Comparison of ENCODE assay signal across 21 mouse cellular contexts in genomic region chr1:88218591-88218990, GRCm38 (mm10). TPM values are rescaled to one million over a fixed set of nuclear protein-coding genes. Genes with fewer than 3 reads are reported as not detected.
DNase-seq lines count a peak whose midpoint lies in the region; ATAC-seq lines count a peak whose summit lies in the region.
"Had no signal": no experiment of that assay in that cellular context is flagged by ENCODE, and none has a peak within 500 bp of the region (broad histone marks: within the 10 kb centered on the region; RNA-seq: fewer than 3 reads in every experiment).

No protein-coding gene starts in this region.

- H3K9me3 ChIP-seq in forebrain, embryonic 11.5 days (ENCODE audit: control insufficient read depth, low read length): peaks cover 40% of the 10 kb centered on the region
- H3K9me3 ChIP-seq in forebrain, embryonic 14.5 days (replicated peaks; ENCODE audit: control insufficient read depth, low read length): peaks cover 29% of the 10 kb centered on the region
- peaks cover 40% of the 10 kb centered on the region for H3K9me3 ChIP-seq in midbrain, embryonic 11.5 days (ENCODE audit: control insufficient read depth, low read length)
- H3K9me3 ChIP-seq in midbrain, embryonic 15.5 days: peaks cover 42% of the 10 kb centered on the region
- H3K9me3 ChIP-seq in embryonic facial prominence, embryonic 10.5 days: peaks cover 26% of the 10 kb centered on the region

- H3K4me3 ChIP-seq in forebrain, embryonic 11.5 days (ENCODE audit: low read depth, low read length): no peak overlapping the region
- H3K4me3 ChIP-seq in forebrain, embryonic 14.5 days (ENCODE audit: low read depth, low read length): no peak overlapping the region
- H3K4me3 ChIP-seq in midbrain, embryonic 11.5 days (ENCODE audit: low read depth, low read length): no peak overlapping the region
- no peak overlapping the region for H3K4me3 ChIP-seq in midbrain, embryonic 15.5 days
- H3K4me3 ChIP-seq in embryonic facial prominence, embryonic 10.5 days: no peak overlapping the region
- H3K4me3 ChIP-seq: embryonic facial prominence, embryonic 15.5 days; layer of hippocampus, adult 2 months; left cerebral cortex, adult 2 months; limb, embryonic 13.5 days; midbrain, embryonic 13.5 days; neural tube, embryonic 13.5 days; stomach, embryonic 15.5 days had no signal

- H3K4me2 ChIP-seq in forebrain, embryonic 11.5 days (ENCODE audit: low read depth, low read length, severe bottlenecking): no peak overlapping the region
- H3K4me2 ChIP-seq in forebrain, embryonic 14.5 days (ENCODE audit: low read length): no peak overlapping the region
- H3K4me2 ChIP-seq in midbrain, embryonic 11.5 days: no peak overlapping the region
- no peak overlapping the region for H3K4me2 ChIP-seq in midbrain, embryonic 15.5 days
- H3K4me2 ChIP-seq: embryonic facial prominence, embryonic 15.5 days; limb, embryonic 13.5 days; midbrain, embryonic 13.5 days; neural tube, embryonic 13.5 days; stomach, embryonic 15.5 days had no signal

- no peak overlapping the region for H3K27ac ChIP-seq in forebrain, embryonic 11.5 days (ENCODE audit: low read depth, low read length)
- H3K27ac ChIP-seq in forebrain, embryonic 14.5 days (ENCODE audit: low read depth, low read length): no peak overlapping the region
- H3K27ac ChIP-seq in midbrain, embryonic 11.5 days (ENCODE audit: low read depth, low read length): no peak overlapping the region
- H3K27ac ChIP-seq in midbrain, embryonic 15.5 days: no peak overlapping the region
- H3K27ac ChIP-seq in embryonic facial prominence, embryonic 10.5 days (replicated peaks): no peak overlapping the region
- H3K27ac ChIP-seq: embryonic facial prominence, embryonic 15.5 days; layer of hippocampus, adult 2 months; left cerebral cortex, adult 2 months; limb, embryonic 13.5 days; midbrain, embryonic 13.5 days; neural tube, embryonic 13.5 days; stomach, embryonic 15.5 days had no signal

- H3K4me1 ChIP-seq in forebrain, embryonic 11.5 days (replicated peaks; ENCODE audit: control insufficient read depth, insufficient read depth, low read length): no peaks in the 10 kb centered on the region
- H3K4me1 ChIP-seq in forebrain, embryonic 14.5 days (ENCODE audit: control insufficient read depth, insufficient read depth, low read length): no peaks in the 10 kb centered on the region
- H3K4me1 ChIP-seq in midbrain, embryonic 11.5 days (ENCODE audit: control insufficient read depth, insufficient read depth, low read length): no peaks in the 10 kb centered on the region
- no peaks in the 10 kb centered on the region for H3K4me1 ChIP-seq in midbrain, embryonic 15.5 days
- H3K4me1 ChIP-seq in embryonic facial prominence, embryonic 10.5 days: no peaks in the 10 kb centered on the region
- H3K4me1 ChIP-seq: embryonic facial prominence, embryonic 15.5 days; limb, embryonic 13.5 days; midbrain, embryonic 13.5 days; neural tube, embryonic 13.5 days; stomach, embryonic 15.5 days had no signal

- no peaks in the 10 kb centered on the region for H3K36me3 ChIP-seq in forebrain, embryonic 11.5 days (ENCODE audit: control insufficient read depth, insufficient read depth, low read length)
- no peaks in the 10 kb centered on the region for H3K36me3 ChIP-seq in forebrain, embryonic 14.5 days (ENCODE audit: control insufficient read depth, insufficient read depth, low read length)
- no peaks in the 10 kb centered on the region for H3K36me3 ChIP-seq in midbrain, embryonic 11.5 days (ENCODE audit: control insufficient read depth, insufficient read depth, low read length)
- H3K36me3 ChIP-seq in midbrain, embryonic 15.5 days (replicated peaks): no peaks in the 10 kb centered on the region
- H3K36me3 ChIP-seq in embryonic facial prominence, embryonic 10.5 days (replicated peaks): no peaks in the 10 kb centered on the region
- H3K36me3 ChIP-seq: embryonic facial prominence, embryonic 15.5 days; limb, embryonic 13.5 days; midbrain, embryonic 13.5 days; neural tube, embryonic 13.5 days; stomach, embryonic 15.5 days had no signal

- H3K9ac ChIP-seq in forebrain, embryonic 11.5 days (ENCODE audit: low read length): no peak overlapping the region
- H3K9ac ChIP-seq in forebrain, embryonic 14.5 days (ENCODE audit: low read length): no peak overlapping the region
- no peak overlapping the region for H3K9ac ChIP-seq in midbrain, embryonic 11.5 days (ENCODE audit: low read length)
- no peak overlapping the region for H3K9ac ChIP-seq in midbrain, embryonic 15.5 days
- H3K9ac ChIP-seq: embryonic facial prominence, embryonic 15.5 days; limb, embryonic 13.5 days; midbrain, embryonic 13.5 days; neural tube, embryonic 13.5 days; stomach, embryonic 15.5 days had no signal

- peak; percentile 57 for DNase-seq in forebrain, embryonic 11.5 days (ENCODE audit: low spot score)
- DNase-seq in forebrain, embryonic 14.5 days (ENCODE audit: low spot score): no peak
- peak; percentile 81 for DNase-seq in midbrain, embryonic 11.5 days (ENCODE audit: low spot score, missing footprints)
- DNase-seq in embryonic facial prominence, embryonic 10.5 days (ENCODE audit: low spot score): peak; percentile 11
- no peak for DNase-seq in ovary, adult 18-20 months (ENCODE audit: low spot score)
- DNase-seq in lung, adult 18-20 months: no peak
- DNase-seq: cerebellum, adult 11 months; cerebellum, postnatal 36 days; heart, postnatal 36 days; lung, adult 2 months had no signal

- H3K27me3 ChIP-seq in forebrain, embryonic 11.5 days (ENCODE audit: control insufficient read depth, insufficient read depth, low read length): no peaks in the 10 kb centered on the region
- no peaks in the 10 kb centered on the region for H3K27me3 ChIP-seq in forebrain, embryonic 14.5 days (replicated peaks; ENCODE audit: control insufficient read depth, insufficient read depth, low read length)
- no peaks in the 10 kb centered on the region for H3K27me3 ChIP-seq in midbrain, embryonic 11.5 days (ENCODE audit: control insufficient read depth, insufficient read depth, low read length)
- no peaks in the 10 kb centered on the region for H3K27me3 ChIP-seq in midbrain, embryonic 15.5 days (replicated peaks)
- H3K27me3 ChIP-seq in embryonic facial prominence, embryonic 10.5 days (replicated peaks; ENCODE audit: low read depth, poor library complexity, severe bottlenecking): no peaks in the 10 kb centered on the region
- H3K27me3 ChIP-seq: embryonic facial prominence, embryonic 15.5 days; limb, embryonic 13.5 days; midbrain, embryonic 13.5 days; neural tube, embryonic 13.5 days; stomach, embryonic 15.5 days had no signal

- no peak for ATAC-seq in forebrain, embryonic 11.5 days (replicated peaks; ENCODE audit: low FRiP score)
- ATAC-seq in forebrain, embryonic 14.5 days: no peak
- ATAC-seq in midbrain, embryonic 11.5 days (ENCODE audit: low FRiP score): no peak
- ATAC-seq in midbrain, embryonic 15.5 days (replicated peaks): no peak
- ATAC-seq: forebrain, embryonic 16.5 days; inflammation-experienced regulatory T-cells, adult 6 months; midbrain, embryonic 13.5 days had no signal

- 55% methylated on average over 4 of the region's 4 CpGs for WGBS in forebrain, embryonic 11.5 days
- 52% methylated on average over 4 of the region's 4 CpGs for WGBS in forebrain, embryonic 14.5 days
- WGBS in midbrain, embryonic 11.5 days: 49% methylated on average over 4 of the region's 4 CpGs
- WGBS in midbrain, embryonic 15.5 days: 55% methylated on average over 4 of the region's 4 CpGs
- WGBS in embryonic facial prominence, embryonic 10.5 days: 51% methylated on average over 4 of the region's 4 CpGs

RNA-seq across cellular contexts. Expression of gene Ugt1a1, which starts 6.8 kb away (rescaled TPM):
- not detected in 2 replicates for polyA plus RNA-seq in forebrain, embryonic 11.5 days (2014; fragmentation: Nextera tagmentation; extraction: Ambion mirVana)
- not detected in 2 replicates for polyA plus RNA-seq in forebrain, embryonic 14.5 days (2014; fragmentation: Nextera tagmentation; extraction: Ambion mirVana)
- polyA plus RNA-seq in midbrain, embryonic 11.5 days (2014; fragmentation: Nextera tagmentation; extraction: Ambion mirVana): not detected in 2 replicates
- polyA plus RNA-seq in midbrain, embryonic 15.5 days (2015; fragmentation: Nextera tagmentation; extraction: Ambion mirVana): not detected in 2 replicates
- polyA plus RNA-seq in embryonic facial prominence, embryonic 10.5 days (2016; fragmentation: Nextera tagmentation; extraction: Ambion mirVana): not detected in 2 replicates
- polyA plus RNA-seq: forebrain, embryonic 16.5 days; inflammation-experienced regulatory T-cells, adult 6 months; midbrain, embryonic 13.5 days; neural tube, embryonic 13.5 days had no signal

RNA-seq across cellular contexts. Expression of gene Mroh2a, which starts 8.2 kb away (rescaled TPM):
- polyA plus RNA-seq in forebrain, embryonic 11.5 days (2014; fragmentation: Nextera tagmentation; extraction: Ambion mirVana): 2.5 and 3.0 TPM in 2 replicates
- polyA plus RNA-seq in forebrain, embryonic 14.5 days (2014; fragmentation: Nextera tagmentation; extraction: Ambion mirVana): 1.3 and 1.7 TPM in 2 replicates
- polyA plus RNA-seq in midbrain, embryonic 11.5 days (2014; fragmentation: Nextera tagmentation; extraction: Ambion mirVana): 1.6 and 1.7 TPM in 2 replicates
- polyA plus RNA-seq in midbrain, embryonic 15.5 days (2015; fragmentation: Nextera tagmentation; extraction: Ambion mirVana): 0.50 and 0.86 TPM in 2 replicates
- polyA plus RNA-seq in embryonic facial prominence, embryonic 10.5 days (2016; fragmentation: Nextera tagmentation; extraction: Ambion mirVana): 1.0 and 1.1 TPM in 2 replicates

RNA-seq across cellular contexts. Expression of gene Dnajb3, which starts 13.0 kb away (rescaled TPM):
- 11.5 and 12.5 TPM in 2 replicates for polyA plus RNA-seq in forebrain, embryonic 11.5 days (2014; fragmentation: Nextera tagmentation; extraction: Ambion mirVana)
- 11.8 and 14.4 TPM in 2 replicates for polyA plus RNA-seq in forebrain, embryonic 14.5 days (2014; fragmentation: Nextera tagmentation; extraction: Ambion mirVana)
- 13.4 and 15.4 TPM in 2 replicates for polyA plus RNA-seq in midbrain, embryonic 11.5 days (2014; fragmentation: Nextera tagmentation; extraction: Ambion mirVana)
- polyA plus RNA-seq in midbrain, embryonic 15.5 days (2015; fragmentation: Nextera tagmentation; extraction: Ambion mirVana): 13.2 and 13.5 TPM in 2 replicates
- polyA plus RNA-seq in embryonic facial prominence, embryonic 10.5 days (2016; fragmentation: Nextera tagmentation; extraction: Ambion mirVana): 10.6 and 12.2 TPM in 2 replicates

RNA-seq across cellular contexts. Expression of gene Ugt1a2, which starts 18.2 kb away (rescaled TPM):
- polyA plus RNA-seq in forebrain, embryonic 11.5 days (2014; fragmentation: Nextera tagmentation; extraction: Ambion mirVana): 0.20 TPM in 1 of 2 replicates, not detected in the other
- not detected in 2 replicates for polyA plus RNA-seq in forebrain, embryonic 14.5 days (2014; fragmentation: Nextera tagmentation; extraction: Ambion mirVana)
- polyA plus RNA-seq in midbrain, embryonic 11.5 days (2014; fragmentation: Nextera tagmentation; extraction: Ambion mirVana): not detected in 2 replicates
- polyA plus RNA-seq in midbrain, embryonic 15.5 days (2015; fragmentation: Nextera tagmentation; extraction: Ambion mirVana): 0.15 TPM in 1 of 2 replicates, not detected in the other
- not detected in 2 replicates for polyA plus RNA-seq in embryonic facial prominence, embryonic 10.5 days (2016; fragmentation: Nextera tagmentation; extraction: Ambion mirVana)
- polyA plus RNA-seq: embryonic facial prominence, embryonic 15.5 days; forebrain, embryonic 16.5 days; inflammation-experienced regulatory T-cells, adult 6 months; limb, embryonic 13.5 days; neural tube, embryonic 13.5 days had no signal

RNA-seq across cellular contexts. Expression of gene Ugt1a5, which starts 52.8 kb away (rescaled TPM):
- not detected in 2 replicates for polyA plus RNA-seq in forebrain, embryonic 11.5 days (2014; fragmentation: Nextera tagmentation; extraction: Ambion mirVana)
- not detected in 2 replicates for polyA plus RNA-seq in forebrain, embryonic 14.5 days (2014; fragmentation: Nextera tagmentation; extraction: Ambion mirVana)
- polyA plus RNA-seq in midbrain, embryonic 11.5 days (2014; fragmentation: Nextera tagmentation; extraction: Ambion mirVana): not detected in 2 replicates
- not detected in 2 replicates for polyA plus RNA-seq in midbrain, embryonic 15.5 days (2015; fragmentation: Nextera tagmentation; extraction: Ambion mirVana)
- polyA plus RNA-seq in embryonic facial prominence, embryonic 10.5 days (2016; fragmentation: Nextera tagmentation; extraction: Ambion mirVana): not detected in 2 replicates
- polyA plus RNA-seq: embryonic facial prominence, embryonic 15.5 days; forebrain, embryonic 16.5 days; inflammation-experienced regulatory T-cells, adult 6 months; kidney, embryonic 16.5 days; limb, embryonic 13.5 days; midbrain, embryonic 13.5 days; neural tube, embryonic 13.5 days; stomach, embryonic 15.5 days had no signal

Comparison
In these comparisons a context has a peak if more than half of its experiments do, and no peak if none do; other contexts are left out.
1. DNase-seq: peak in forebrain, embryonic 11.5 days (single experiment), midbrain, embryonic 11.5 days (single experiment) and embryonic facial prominence, embryonic 10.5 days (single experiment); none in forebrain, embryonic 14.5 days (single experiment), ovary, adult 18-20 months (single experiment) and lung, adult 18-20 months (0 of 2).